Mouse (Mus musculus) MEL (cell line): ENCODE measurements around the gene Bnc2. TPM values are rescaled to one million over a fixed set of nuclear protein-coding genes. Genes with fewer than 3 reads are reported as not detected.

ENCODE experiments used
- DNase-seq: peaks from one replicate; pipeline ENCODE4 v3.0.0; 2011; ENCODE audit warnings: low read depth, low spot score
- H3K27ac ChIP-seq: 2 replicates; pipeline ENCODE4 v1.5.1; 2012; ENCODE audit warnings: low read depth, mild to moderate bottlenecking, control low read depth, low read length, moderate library complexity; ENCODE audit not compliant: control insufficient read depth
- H3K27me3 ChIP-seq, 2 experiments: fragments of 150-350 bp in 1 of 2; sonication (generic) in 1 of 2; 2 replicates each; pipeline ENCODE4 v1.6.1; 2012; ENCODE audit warnings: low read length in 2 of 2, mild to moderate bottlenecking in 2 of 2, improper control_type of control experiment in 1 of 2, moderate library complexity in 1 of 2; ENCODE audit not compliant: insufficient read depth in 2 of 2, control insufficient read depth in 1 of 2
- H3K36me3 ChIP-seq, 2 experiments: 2 replicates each; pipeline ENCODE4 v1.6.1; 2012 to 2014; ENCODE audit warnings: low read length in 2 of 2, improper control_type of control experiment in 1 of 2, inconsistent platforms in 1 of 2, mild to moderate bottlenecking in 1 of 2; ENCODE audit not compliant: insufficient read depth in 2 of 2, control insufficient read depth in 1 of 2
- H3K4me1 ChIP-seq, 2 experiments: fragments of 150-350 bp in 1 of 2; sonication (generic) in 1 of 2; 2 replicates each; pipeline ENCODE4 v1.6.1; 2012; ENCODE audit warnings: low read length in 2 of 2, improper control_type of control experiment in 1 of 2, mild to moderate bottlenecking in 1 of 2; ENCODE audit not compliant: insufficient read depth in 2 of 2, control insufficient read depth in 1 of 2
- H3K4me3 ChIP-seq, 2 experiments: fragments of 150-350 bp in 1 of 2; sonication (generic) in 1 of 2; 2 replicates each; pipeline ENCODE4 v1.5.1; 2012; ENCODE audit warnings: low read depth in 2 of 2, low read length in 2 of 2, mild to moderate bottlenecking in 2 of 2, moderate library complexity in 2 of 2, control low read depth in 1 of 2, improper control_type of control experiment in 1 of 2; ENCODE audit not compliant: control insufficient read depth in 1 of 2, insufficient read depth in 1 of 2
- H3K79me2 ChIP-seq: 2 replicates; pipeline ENCODE4 v1.6.1; 2012; ENCODE audit warnings: mild to moderate bottlenecking, low read length, moderate library complexity; ENCODE audit not compliant: control insufficient read depth, poor library complexity, insufficient read depth
- H3K9ac ChIP-seq: 2 replicates; pipeline ENCODE4 v1.6.1; 2012; ENCODE audit warnings: low read depth, mild to moderate bottlenecking, control low read depth, low read length, moderate library complexity; ENCODE audit not compliant: control insufficient read depth, poor library complexity, severe bottlenecking
- H3K9me3 ChIP-seq: fragments of 150-350 bp; sonication (generic); replicated peaks from 2 replicates; pipeline ENCODE4 v1.6.1; 2012; ENCODE audit warnings: mild to moderate bottlenecking, low read length, improper control_type of control experiment, moderate library complexity; ENCODE audit not compliant: insufficient read depth
- BHLHE40 ChIP-seq: IDR thresholded peaks from 2 replicates; pipeline ENCODE4 v1.6.1; 2012; ENCODE audit warnings: low read depth, mild to moderate bottlenecking, inconsistent platforms, low read length, improper control_type of control experiment, borderline replicate concordance
- CHD1 ChIP-seq: IDR thresholded peaks from 2 replicates; pipeline ENCODE4 v1.6.1; 2012; ENCODE audit warnings: low read depth, mild to moderate bottlenecking, inconsistent platforms, low read length, improper control_type of control experiment
- CHD2 ChIP-seq: IDR thresholded peaks from 2 replicates; pipeline ENCODE4 v1.6.1; 2011; ENCODE audit warnings: low read length, improper control_type of control experiment
- ELF1 ChIP-seq: IDR thresholded peaks from 2 replicates; pipeline ENCODE4 v1.6.1; 2014; ENCODE audit warnings: low read depth, mild to moderate bottlenecking, inconsistent platforms, low read length, improper control_type of control experiment, moderate library complexity
- EP300 ChIP-seq, 2 experiments: IDR thresholded peaks; 2 replicates each; pipeline ENCODE4 v1.6.1; 2011; ENCODE audit warnings: improper control_type of control experiment in 2 of 2, low read length in 2 of 2, low read depth in 1 of 2, mild to moderate bottlenecking in 1 of 2
- ETS1 ChIP-seq: IDR thresholded peaks from 2 replicates; pipeline ENCODE4 v1.6.1; 2012; ENCODE audit warnings: low read depth, mild to moderate bottlenecking, inconsistent platforms, low read length, improper control_type of control experiment, moderate library complexity
- GABPA ChIP-seq: IDR thresholded peaks from 2 replicates; pipeline ENCODE4 v1.6.1; 2012; ENCODE audit warnings: low read depth, mild to moderate bottlenecking, inconsistent platforms, low read length, improper control_type of control experiment, moderate library complexity
- GATA1 ChIP-seq: IDR thresholded peaks from 2 replicates; pipeline ENCODE4 v1.6.1; 2011; ENCODE audit warnings: low read depth, low read length, improper control_type of control experiment
- HCFC1 ChIP-seq: IDR thresholded peaks from 2 replicates; pipeline ENCODE4 v1.6.1; 2012; ENCODE audit warnings: low read depth, mild to moderate bottlenecking, inconsistent platforms, low read length, improper control_type of control experiment, moderate library complexity
- JUND ChIP-seq: IDR thresholded peaks from 2 replicates; pipeline ENCODE4 v1.6.1; 2011; ENCODE audit warnings: low read depth, mild to moderate bottlenecking, improper control_type of control experiment, low read length
- KAT2A ChIP-seq: conservative IDR thresholded peaks from 2 replicates; pipeline ENCODE4 v1.6.1; 2012; ENCODE audit warnings: low read depth, low read length, improper control_type of control experiment, inconsistent platforms
- MAX ChIP-seq: IDR thresholded peaks from 2 replicates; pipeline ENCODE4 v1.6.1; 2011; ENCODE audit warnings: low read length, improper control_type of control experiment
- MAZ ChIP-seq: IDR thresholded peaks from 2 replicates; pipeline ENCODE4 v1.6.1; 2012; ENCODE audit warnings: low read depth, mild to moderate bottlenecking, inconsistent platforms, low read length, improper control_type of control experiment
- MEF2A ChIP-seq: IDR thresholded peaks from 2 replicates; pipeline ENCODE4 v1.6.1; 2014; ENCODE audit warnings: low read depth, mild to moderate bottlenecking, inconsistent platforms, low read length, improper control_type of control experiment; ENCODE audit not compliant: poor library complexity, insufficient replicate concordance, severe bottlenecking; ENCODE audit errors: extremely low read depth
- MXI1 ChIP-seq: IDR thresholded peaks from 2 replicates; pipeline ENCODE4 v1.6.1; 2011; ENCODE audit warnings: mild to moderate bottlenecking, low read depth, low read length, improper control_type of control experiment
- MYC ChIP-seq: IDR thresholded peaks from 2 replicates; pipeline ENCODE4 v1.6.1; 2011; ENCODE audit warnings: low read depth, mild to moderate bottlenecking, low read length, improper control_type of control experiment, moderate library complexity
- NRF1 ChIP-seq: IDR thresholded peaks from 2 replicates; pipeline ENCODE4 v1.6.1; 2014; ENCODE audit warnings: low read depth, mild to moderate bottlenecking, inconsistent platforms, low read length, improper control_type of control experiment, moderate library complexity; ENCODE audit not compliant: poor library complexity, insufficient read depth, severe bottlenecking
- POLR2A ChIP-seq, 2 experiments: IDR thresholded peaks; 2 replicates each; pipeline ENCODE4 v1.6.1; 2011 to 2012; ENCODE audit warnings: low read length in 2 of 2, mild to moderate bottlenecking in 2 of 2, control low read depth in 1 of 2, improper control_type of control experiment in 1 of 2, low read depth in 1 of 2, moderate library complexity in 1 of 2; ENCODE audit not compliant: control insufficient read depth in 1 of 2, insufficient read depth in 1 of 2, poor library complexity in 1 of 2
- POLR2AphosphoS2 ChIP-seq: IDR thresholded peaks from 2 replicates; pipeline ENCODE4 v1.6.1; 2011; ENCODE audit warnings: low read length, improper control_type of control experiment
- RAD21 ChIP-seq: IDR thresholded peaks from 2 replicates; pipeline ENCODE4 v1.6.1; 2011; ENCODE audit warnings: mild to moderate bottlenecking, low read depth, low read length, improper control_type of control experiment
- RCOR1 ChIP-seq: IDR thresholded peaks from 2 replicates; pipeline ENCODE4 v1.6.1; 2012; ENCODE audit warnings: low read depth, mild to moderate bottlenecking, inconsistent platforms, low read length, improper control_type of control experiment
- TAL1 ChIP-seq: IDR thresholded peaks from 2 replicates; pipeline ENCODE4 v1.6.1; 2012; ENCODE audit warnings: mild to moderate bottlenecking, inconsistent platforms, low read length, moderate library complexity, mixed read lengths
- TBP ChIP-seq: IDR thresholded peaks from 2 replicates; pipeline ENCODE4 v1.8.0; 2011; ENCODE audit warnings: low read depth, low read length, improper control_type of control experiment
- USF2 ChIP-seq, 2 experiments: IDR thresholded peaks; 2 replicates each; pipeline ENCODE4 v1.6.1; 2011 to 2012; ENCODE audit warnings: improper control_type of control experiment in 2 of 2, low read length in 2 of 2, borderline replicate concordance in 1 of 2, inconsistent platforms in 1 of 2, low read depth in 1 of 2, mild to moderate bottlenecking in 1 of 2; ENCODE audit not compliant: insufficient read depth in 1 of 2
- ZC3H11A ChIP-seq: IDR thresholded peaks from 2 replicates; pipeline ENCODE4 v1.6.1; 2012; ENCODE audit warnings: low read depth, mild to moderate bottlenecking, inconsistent platforms, low read length, improper control_type of control experiment
- ZKSCAN1 ChIP-seq: IDR thresholded peaks from 2 replicates; pipeline ENCODE4 v1.6.1; 2012; ENCODE audit warnings: low read depth, mild to moderate bottlenecking, inconsistent platforms, low read length, improper control_type of control experiment, moderate library complexity
- ZMIZ1 ChIP-seq: IDR thresholded peaks from 2 replicates; pipeline ENCODE4 v1.6.1; 2012; ENCODE audit warnings: low read depth, mild to moderate bottlenecking, inconsistent platforms, low read length, improper control_type of control experiment, moderate library complexity
- ZNF384 ChIP-seq: IDR thresholded peaks from 2 replicates; pipeline ENCODE4 v1.6.1; 2012; ENCODE audit warnings: low read depth, mild to moderate bottlenecking, inconsistent platforms, low read length, improper control_type of control experiment
- polyA plus RNA-seq, 2 experiments: library from polyadenylated mRNA; stranded (reverse) in 1 of 2; unstranded in 1 of 2; fragments of >175 nt in 1 of 2; fragments of >200 nt in 1 of 2; gene quantifications; 2 replicates each; pipeline versions ENCODE4 v1.2.1 to v1.2.4; 2012; ENCODE audit warnings: low replicate concordance in 2 of 2, low read depth in 1 of 2; ENCODE audit not compliant: insufficient read length in 2 of 2, insufficient read depth in 1 of 2, missing spikeins in 1 of 2
- total RNA-seq: library from RNA; depleted of rRNA; stranded (reverse); fragments of 300-350 nt; gene quantifications from 2 replicates; pipeline ENCODE4 v1.2.3, GENCODE M21; 2012

Gene Bnc2
- total and polyA plus RNA-seq, 3 experiments = not detected

DNA sequence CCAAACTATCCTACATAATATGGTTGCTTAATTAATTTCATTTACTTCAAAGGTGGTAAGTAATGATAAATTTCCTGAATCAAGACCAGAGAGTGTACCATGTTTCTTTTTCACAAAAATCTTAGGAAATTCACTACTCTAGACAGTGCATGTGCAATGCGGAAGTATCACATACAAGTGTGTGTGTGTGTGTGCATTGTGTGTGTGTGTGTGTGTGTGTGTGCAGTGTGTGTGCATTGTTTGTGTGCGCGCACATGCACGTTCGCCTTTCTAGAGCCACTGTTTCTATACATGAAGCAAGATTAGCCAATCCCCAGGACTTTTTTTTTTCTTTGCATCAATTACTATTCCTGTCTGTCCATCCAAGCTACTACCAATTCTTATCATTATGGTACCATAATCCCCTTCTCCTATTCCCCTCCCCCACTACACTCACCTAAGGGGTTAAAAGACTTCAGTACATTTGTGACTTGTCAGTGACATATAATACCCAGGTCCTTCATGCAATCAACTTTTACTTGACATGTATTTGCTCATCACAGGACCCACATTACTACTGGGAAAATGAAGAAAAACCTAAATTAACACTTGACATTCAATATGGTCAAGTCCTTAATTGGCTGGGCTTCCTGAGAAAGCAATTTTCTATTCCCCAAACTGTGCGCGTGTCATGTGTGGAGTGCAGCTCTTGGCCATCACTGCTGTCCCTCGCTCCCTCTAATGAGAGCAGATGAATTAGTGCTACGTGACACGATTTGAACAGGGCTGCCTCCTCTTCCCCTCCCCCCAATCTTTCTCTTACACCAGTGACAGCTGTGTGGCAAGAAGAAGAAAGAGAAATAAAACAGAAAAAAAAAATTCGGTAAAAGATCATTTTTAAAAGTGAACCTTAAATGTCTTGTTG lies 145.9 kb downstream of the Bnc2 start:
- H3K4me1 ChIP-seq = no peaks in the 10 kb centered on the region
- no peak overlapping the region for H3K27ac ChIP-seq
- no peak overlapping the region for H3K4me3 ChIP-seq
- no peak for TF ChIP-seq RCOR1
- no peak for TF ChIP-seq ZKSCAN1
- no peak for TF ChIP-seq TBP
- TF ChIP-seq HCFC1 = no peak
- TF ChIP-seq NRF1 = no peak
- TF ChIP-seq MXI1 = no peak
- TF ChIP-seq MEF2A = no peak
- no peak for TF ChIP-seq MAX
- no peak for TF ChIP-seq ETS1
- no peak for TF ChIP-seq ZMIZ1
- TF ChIP-seq MYC = no peak
- TF ChIP-seq KAT2A = no peak
- TF ChIP-seq EP300 (IDR thresholded peaks at IDR 0.05; ENCODE audit: low read depth in 1 of 2, low read length in 2 of 2) = no peak
- no peak for TF ChIP-seq GABPA
- TF ChIP-seq ELF1 = no peak
- TF ChIP-seq GATA1 = no peak
- TF ChIP-seq CHD2 = no peak
- TF ChIP-seq ZC3H11A = no peak
- TF ChIP-seq POLR2AphosphoS2 = no peak
- TF ChIP-seq, all 39 proteins: peak for 0
- Histone ChIP-seq H3K9ac (no peak overlapping the region), H3K27me3 (no peaks in the 10 kb centered on the region), H3K79me2 (no peaks in the 10 kb centered on the region), H3K36me3 (no peaks in the 10 kb centered on the region), H3K9me3 (no peaks in the 10 kb centered on the region)
- no peak for DNase-seq

DNA sequence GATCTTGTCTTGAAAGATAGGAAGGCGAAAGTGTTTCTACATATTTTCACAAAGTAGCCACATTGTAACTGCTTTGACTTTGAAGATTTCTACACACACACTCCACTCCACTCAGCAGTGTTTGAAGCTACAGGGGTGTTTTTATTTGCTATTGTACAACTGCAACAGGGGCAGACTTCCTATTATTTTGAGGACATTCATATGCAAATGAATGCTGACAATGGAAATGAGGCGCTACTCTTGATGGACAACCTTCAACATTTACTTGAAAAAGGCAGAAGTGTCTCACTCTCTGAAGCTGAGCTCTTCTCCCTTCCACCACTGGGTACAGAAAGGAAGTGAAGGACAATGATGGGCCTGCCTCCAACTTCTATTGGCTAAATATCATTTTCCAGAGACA lies 146.7 kb downstream of the Bnc2 start:
- Histone ChIP-seq H3K79me2 (no peaks in the 10 kb centered on the region), H3K4me3 (no peak overlapping the region), H3K9me3 (no peaks in the 10 kb centered on the region), H3K27me3 (no peaks in the 10 kb centered on the region), H3K36me3 (no peaks in the 10 kb centered on the region), H3K4me1 (no peaks in the 10 kb centered on the region), H3K9ac (no peak overlapping the region), H3K27ac (no peak overlapping the region)
- DNase-seq = no peak
- TF ChIP-seq MAZ = no peak
- TF ChIP-seq RAD21 = no peak
- no peak for TF ChIP-seq KAT2A
- no peak for TF ChIP-seq ZNF384
- TF ChIP-seq TAL1 = no peak
- no peak for TF ChIP-seq POLR2AphosphoS2
- TF ChIP-seq BHLHE40 = no peak
- TF ChIP-seq JUND = no peak
- TF ChIP-seq POLR2A (IDR thresholded peaks at IDR 0.05; ENCODE audit: control insufficient read depth in 1 of 2, insufficient read depth in 1 of 2, low read depth in 1 of 2, low read length in 2 of 2, poor library complexity in 1 of 2) = no peak
- no peak for TF ChIP-seq CHD1
- no peak for TF ChIP-seq USF2 (IDR thresholded peaks at IDR 0.05; ENCODE audit: borderline replicate concordance in 1 of 2, insufficient read depth in 1 of 2, low read depth in 1 of 2, low read length in 2 of 2)
